Mouse (Mus musculus): Measurements from ENCODE around the gene Csmd2. TPM values are rescaled to one million over a fixed set of nuclear protein-coding genes. Genes with fewer than 3 reads are reported as not detected.

The Csmd2 gene
- polyA plus RNA-seq, 1 experiment from 2014 or later: 0.05 TPM

DNA sequence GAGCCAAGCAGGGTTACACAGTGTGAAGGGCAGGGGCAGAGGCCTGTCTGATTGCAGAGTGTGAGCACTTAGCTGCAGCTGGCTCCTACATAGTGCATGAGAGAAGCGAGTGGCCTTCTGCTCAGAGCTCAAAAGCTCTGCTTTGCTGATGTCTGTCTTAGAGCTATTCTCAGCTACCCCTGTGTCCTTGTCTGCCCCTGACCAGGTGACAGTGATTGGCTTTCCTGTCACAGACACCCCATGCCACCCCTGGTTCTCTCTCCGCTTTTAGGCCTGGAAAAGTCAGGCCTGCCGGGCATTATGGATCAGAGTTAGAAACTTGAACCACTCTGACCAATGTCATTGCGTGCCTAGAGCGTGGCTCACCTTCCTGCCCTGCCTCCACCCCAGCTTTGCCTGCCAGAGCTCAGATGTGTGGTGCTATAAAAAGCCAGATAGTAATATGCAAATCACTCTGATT, 99.5 kb downstream of the Csmd2 start:
- 58% methylated on average over 5 of the region's 5 CpGs for WGBS
- H3K27ac ChIP-seq (ENCODE audit: low read length): peak overlapping the region; percentile 49; the same call in 1 of the 2 replicates

DNA sequence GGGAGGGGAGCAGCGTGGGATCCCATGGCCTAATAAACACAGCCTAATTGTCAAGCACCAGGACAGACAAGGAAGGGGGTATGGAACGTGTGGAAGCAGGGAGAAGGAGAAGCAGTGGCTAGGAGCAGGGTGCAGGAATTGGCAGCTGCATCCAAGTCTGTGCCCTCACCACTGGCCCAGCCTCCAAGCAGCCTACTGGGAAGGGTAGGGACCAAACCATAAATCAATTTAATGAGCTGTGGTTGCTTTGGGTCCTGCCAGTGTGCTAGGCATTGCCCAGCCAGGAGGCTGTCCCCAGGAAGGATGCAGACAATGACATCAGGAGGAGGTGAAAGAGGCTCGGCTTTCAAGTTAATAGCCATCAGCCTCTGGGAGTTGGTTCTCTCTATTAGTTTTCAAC, 100.0 kb downstream of the Csmd2 start:
- WGBS: 57% methylated on average over 3 of the region's 3 CpGs
- no peak overlapping the region for H3K27ac ChIP-seq (ENCODE audit: low read length)

More for the DNA sequence above, 99.5 kb downstream of the Csmd2 start:
- Histone ChIP-seq H3K4me2 (ENCODE audit: low read depth, low read length) (no peak overlapping the region), H3K27me3 (ENCODE audit: control insufficient read depth, insufficient read depth, low read length) (no peaks in the 10 kb centered on the region), H3K36me3 (ENCODE audit: control insufficient read depth, insufficient read depth) (no peaks in the 10 kb centered on the region), H3K9me3 (replicated peaks; ENCODE audit: control insufficient read depth, low read length) (no peaks in the 10 kb centered on the region), H3K4me3 (ENCODE audit: low read length) (no peak overlapping the region), H3K9ac (ENCODE audit: low read length) (no peak overlapping the region), H3K4me1 (ENCODE audit: control insufficient read depth, insufficient read depth, low read length) (no peaks in the 10 kb centered on the region; the same call in 1 of the 2 replicates)
- ATAC-seq (replicated peaks; ENCODE audit: extremely low read depth, insufficient read depth, low FRiP score): peak; percentile 75

DNA sequence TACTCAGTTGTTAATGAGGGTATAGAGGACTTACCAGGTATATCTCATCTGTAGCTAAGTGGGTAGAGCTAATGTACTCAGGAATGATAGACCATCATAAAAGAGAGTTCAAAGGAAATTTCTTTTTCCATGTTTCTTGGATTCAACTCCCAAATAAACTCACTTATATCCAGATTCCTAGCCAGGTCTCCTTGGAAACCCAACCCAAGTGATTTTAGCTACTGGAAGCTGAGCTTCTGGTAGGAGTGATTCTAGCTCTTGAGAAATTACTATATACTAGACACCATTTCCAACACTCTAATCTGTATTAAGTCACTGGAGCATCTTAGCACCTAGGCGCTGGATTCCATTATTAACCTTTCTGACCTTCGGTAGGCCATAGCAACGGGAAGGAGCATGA, 100.6 kb downstream of the Csmd2 start:
- H3K9me3 ChIP-seq (replicated peaks; ENCODE audit: control insufficient read depth, low read length): no peaks in the 10 kb centered on the region
- H3K4me1 ChIP-seq (ENCODE audit: control insufficient read depth, insufficient read depth, low read length): no peaks in the 10 kb centered on the region; the same call in 1 of the 2 replicates
- no peak for ATAC-seq (replicated peaks; ENCODE audit: extremely low read depth, insufficient read depth, low FRiP score)
- no peak overlapping the region for H3K27ac ChIP-seq (ENCODE audit: low read length)
- 76% methylated on average over 3 of the region's 3 CpGs for WGBS
- H3K4me3 ChIP-seq (ENCODE audit: low read length): no peak overlapping the region
- no peak overlapping the region for H3K9ac ChIP-seq (ENCODE audit: low read length)
- H3K27me3 ChIP-seq (ENCODE audit: control insufficient read depth, insufficient read depth, low read length): no peaks in the 10 kb centered on the region
- no peaks in the 10 kb centered on the region for H3K36me3 ChIP-seq (ENCODE audit: control insufficient read depth, insufficient read depth)
- no peak overlapping the region for H3K4me2 ChIP-seq (ENCODE audit: low read depth, low read length)

More for the DNA sequence above, 100.0 kb downstream of the Csmd2 start:
- ATAC-seq (replicated peaks; ENCODE audit: extremely low read depth, insufficient read depth, low FRiP score): no peak
- Histone ChIP-seq H3K4me1 (ENCODE audit: control insufficient read depth, insufficient read depth, low read length) (no peaks in the 10 kb centered on the region; the same call in 1 of the 2 replicates), H3K4me3 (ENCODE audit: low read length) (no peak overlapping the region), H3K36me3 (ENCODE audit: control insufficient read depth, insufficient read depth) (no peaks in the 10 kb centered on the region), H3K9ac (ENCODE audit: low read length) (no peak overlapping the region), H3K4me2 (ENCODE audit: low read depth, low read length) (no peak overlapping the region), H3K9me3 (replicated peaks; ENCODE audit: control insufficient read depth, low read length) (no peaks in the 10 kb centered on the region), H3K27me3 (ENCODE audit: control insufficient read depth, insufficient read depth, low read length) (no peaks in the 10 kb centered on the region)

DNA sequence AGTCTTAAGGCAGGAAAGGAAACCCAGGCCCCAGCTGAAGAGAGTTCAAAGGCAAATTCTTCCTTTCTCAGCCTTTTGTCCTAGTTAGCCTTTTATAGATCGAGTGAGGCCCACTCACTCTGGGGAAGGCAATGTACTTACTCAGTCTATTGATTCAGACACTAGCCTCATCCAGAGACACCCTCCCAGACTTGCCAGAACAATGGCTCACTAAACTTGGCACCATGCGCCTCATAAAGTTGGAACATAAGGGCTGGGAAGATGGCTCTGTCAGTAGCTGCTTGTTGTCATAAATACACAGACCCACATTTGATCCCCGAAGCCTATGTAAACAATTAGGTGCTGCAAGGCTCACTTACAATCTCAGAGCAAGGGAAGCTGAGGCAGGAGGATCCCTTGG, 104.3 kb downstream of the Csmd2 start:
- no peak overlapping the region for H3K27ac ChIP-seq (ENCODE audit: low read length)
- ATAC-seq (replicated peaks; ENCODE audit: extremely low read depth, insufficient read depth, low FRiP score): no peak
- WGBS: 80% methylated on average over 3 of the region's 3 CpGs
- H3K4me1 ChIP-seq (ENCODE audit: control insufficient read depth, insufficient read depth, low read length): no peaks in the 10 kb centered on the region
- H3K4me3 ChIP-seq (ENCODE audit: low read length): no peak overlapping the region
- H3K27me3 ChIP-seq (ENCODE audit: control insufficient read depth, insufficient read depth, low read length): no peaks in the 10 kb centered on the region
- no peak overlapping the region for H3K4me2 ChIP-seq (ENCODE audit: low read depth, low read length)
- H3K36me3 ChIP-seq (ENCODE audit: control insufficient read depth, insufficient read depth): no peaks in the 10 kb centered on the region
- no peaks in the 10 kb centered on the region for H3K9me3 ChIP-seq (replicated peaks; ENCODE audit: control insufficient read depth, low read length)
- H3K9ac ChIP-seq (ENCODE audit: low read length): no peak overlapping the region

DNA sequence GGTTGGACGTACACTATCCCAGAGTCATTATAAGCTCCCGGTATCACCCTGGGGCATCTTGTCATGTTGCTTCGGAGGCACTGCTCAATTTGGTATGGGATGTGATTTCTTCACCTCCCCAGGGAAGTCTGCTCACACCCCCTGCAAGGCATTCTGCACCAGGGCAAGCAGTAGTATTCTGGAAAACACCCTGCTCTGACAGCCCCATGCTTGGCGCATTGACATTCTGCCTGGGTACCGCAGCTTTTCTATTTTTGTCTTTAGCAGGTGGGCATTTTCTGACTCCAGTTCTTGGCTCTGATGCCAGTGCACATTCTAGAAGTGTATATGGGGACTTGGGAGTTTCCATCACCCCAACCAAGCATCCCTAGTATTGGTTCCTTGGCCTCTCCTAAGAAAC, 111.9 kb downstream of the Csmd2 start:
- Histone ChIP-seq H3K4me1 (ENCODE audit: control insufficient read depth, insufficient read depth, low read length) (no peaks in the 10 kb centered on the region), H3K4me3 (ENCODE audit: low read length) (no peak overlapping the region), H3K9ac (ENCODE audit: low read length) (no peak overlapping the region), H3K36me3 (ENCODE audit: control insufficient read depth, insufficient read depth) (no peaks in the 10 kb centered on the region), H3K27me3 (ENCODE audit: control insufficient read depth, insufficient read depth, low read length) (no peaks in the 10 kb centered on the region), H3K4me2 (ENCODE audit: low read depth, low read length) (no peak overlapping the region), H3K9me3 (replicated peaks; ENCODE audit: control insufficient read depth, low read length) (no peaks in the 10 kb centered on the region), H3K27ac (ENCODE audit: low read length) (no peak overlapping the region)
- 73% methylated on average over 5 of the region's 5 CpGs for whole genome bisulfite sequencing
- no peak for ATAC-seq (replicated peaks; ENCODE audit: extremely low read depth, insufficient read depth, low FRiP score)

DNA sequence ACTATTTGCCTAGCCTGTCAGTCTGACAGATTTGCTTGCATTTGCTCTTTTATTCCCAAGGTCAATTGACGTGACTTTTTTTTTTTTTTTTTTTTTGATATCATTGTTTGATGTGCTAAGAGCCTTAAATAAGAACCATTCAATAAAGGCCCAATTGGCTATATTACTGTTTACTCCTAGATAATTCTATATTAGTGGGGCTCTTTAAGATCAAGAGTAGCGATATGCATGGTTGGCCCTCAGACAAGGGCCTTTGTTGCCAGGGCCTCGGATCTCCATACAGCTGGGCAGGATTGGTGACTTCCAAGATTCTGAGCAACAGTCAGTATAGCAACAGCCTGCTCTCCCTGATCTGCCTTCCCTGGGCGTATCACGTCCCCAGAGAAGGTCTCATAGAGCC, 112.9 kb downstream of the Csmd2 start:
- Histone ChIP-seq H3K36me3 (ENCODE audit: control insufficient read depth, insufficient read depth) (no peaks in the 10 kb centered on the region), H3K27ac (ENCODE audit: low read length) (no peak overlapping the region), H3K27me3 (ENCODE audit: control insufficient read depth, insufficient read depth, low read length) (no peaks in the 10 kb centered on the region), H3K4me3 (ENCODE audit: low read length) (no peak overlapping the region), H3K4me2 (ENCODE audit: low read depth, low read length) (no peak overlapping the region), H3K9me3 (replicated peaks; ENCODE audit: control insufficient read depth, low read length) (no peaks in the 10 kb centered on the region), H3K4me1 (ENCODE audit: control insufficient read depth, insufficient read depth, low read length) (no peaks in the 10 kb centered on the region), H3K9ac (ENCODE audit: low read length) (no peak overlapping the region)
- 83% methylated on average over 5 of the region's 5 CpGs for WGBS
- ATAC-seq (replicated peaks; ENCODE audit: extremely low read depth, insufficient read depth, low FRiP score): no peak

DNA sequence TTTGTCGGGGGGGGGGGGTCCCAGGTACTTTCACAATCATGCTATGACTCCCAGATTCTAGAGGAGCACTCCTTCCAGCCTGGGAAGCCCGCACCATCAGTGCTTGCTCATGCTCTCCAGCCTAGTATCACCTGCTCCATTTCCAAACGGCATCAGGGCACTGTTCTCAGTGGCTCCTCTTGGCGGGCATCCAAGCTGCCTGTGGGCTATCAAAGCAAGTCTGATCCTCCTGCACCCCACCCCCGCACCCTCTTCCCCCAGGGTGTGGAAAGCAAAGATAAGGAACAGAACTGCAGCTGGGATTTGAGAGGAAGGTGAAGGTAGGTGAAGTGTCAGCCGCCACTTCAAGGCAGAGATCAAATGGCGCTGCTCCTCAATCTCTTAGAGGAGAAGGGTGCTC, 128.7 kb downstream of the Csmd2 start:
- ATAC-seq (replicated peaks; ENCODE audit: extremely low read depth, insufficient read depth, low FRiP score): no peak
- Histone ChIP-seq H3K4me1 (ENCODE audit: control insufficient read depth, insufficient read depth, low read length) (no peaks in the 10 kb centered on the region), H3K27me3 (ENCODE audit: control insufficient read depth, insufficient read depth, low read length) (no peaks in the 10 kb centered on the region), H3K4me3 (ENCODE audit: low read length) (no peak overlapping the region), H3K9ac (ENCODE audit: low read length) (no peak overlapping the region), H3K4me2 (ENCODE audit: low read depth, low read length) (no peak overlapping the region), H3K36me3 (ENCODE audit: control insufficient read depth, insufficient read depth) (no peaks in the 10 kb centered on the region), H3K9me3 (replicated peaks; ENCODE audit: control insufficient read depth, low read length) (no peaks in the 10 kb centered on the region), H3K27ac (ENCODE audit: low read length) (no peak overlapping the region)
- 17% methylated on average over 7 of the region's 7 CpGs for WGBS

DNA sequence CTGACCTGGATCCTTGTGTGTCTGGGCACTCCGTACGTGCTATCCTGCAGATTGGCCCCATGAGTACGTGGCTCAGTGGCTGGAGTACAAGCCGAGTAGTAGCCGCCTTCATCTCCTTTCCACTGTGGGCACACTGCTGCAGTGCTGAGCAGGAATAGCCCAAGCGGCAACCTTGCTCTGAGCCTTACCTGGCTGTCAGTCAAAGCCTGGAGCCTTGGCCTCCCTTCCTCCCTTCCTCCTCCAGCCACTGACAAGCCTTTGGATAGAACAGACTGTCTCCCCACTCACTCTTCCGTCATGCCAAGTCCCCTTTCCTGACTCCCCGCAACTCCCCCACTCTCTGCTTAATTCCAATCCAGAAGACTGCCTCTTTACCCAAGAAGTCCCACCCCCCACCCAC, 135.6 kb downstream of the Csmd2 start:
- WGBS: 41% methylated on average over 8 of the region's 8 CpGs
- no peak for ATAC-seq (replicated peaks; ENCODE audit: extremely low read depth, insufficient read depth, low FRiP score)

DNA sequence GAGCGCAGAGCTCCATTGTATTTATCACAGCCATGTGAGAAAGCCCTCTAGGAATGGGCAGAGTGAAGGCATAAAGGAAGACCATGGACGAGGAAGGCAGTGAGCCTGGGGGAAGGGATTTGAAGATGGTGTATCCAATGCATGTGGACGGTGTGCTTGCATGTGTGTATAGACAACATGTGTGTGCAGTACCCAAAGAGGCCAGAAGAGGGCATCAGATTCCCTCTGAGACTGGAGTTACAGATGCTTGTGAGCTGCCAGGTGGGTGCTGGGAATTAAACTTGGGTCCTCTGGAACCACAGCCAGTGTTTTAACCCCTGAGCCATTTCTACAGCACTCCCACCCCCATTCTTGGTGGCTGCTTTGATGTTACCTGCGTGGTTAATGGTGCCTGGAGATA, 137.1 kb downstream of the Csmd2 start:
- no peak for ATAC-seq (replicated peaks; ENCODE audit: extremely low read depth, insufficient read depth, low FRiP score)
- H3K4me1 ChIP-seq (ENCODE audit: control insufficient read depth, insufficient read depth, low read length): no peaks in the 10 kb centered on the region
- 85% methylated on average over 4 of the region's 4 CpGs for WGBS

More for the DNA sequence above, 135.6 kb downstream of the Csmd2 start:
- H3K9me3 ChIP-seq (replicated peaks; ENCODE audit: control insufficient read depth, low read length): peaks cover 5% of the 10 kb centered on the region; the same call in 1 of the 2 replicates
- no peaks in the 10 kb centered on the region for H3K4me1 ChIP-seq (ENCODE audit: control insufficient read depth, insufficient read depth, low read length)
- H3K4me3 ChIP-seq (ENCODE audit: low read length): no peak overlapping the region
- H3K9ac ChIP-seq (ENCODE audit: low read length): no peak overlapping the region
- H3K27ac ChIP-seq (ENCODE audit: low read length): no peak overlapping the region
- H3K27me3 ChIP-seq (ENCODE audit: control insufficient read depth, insufficient read depth, low read length): no peaks in the 10 kb centered on the region
- H3K36me3 ChIP-seq (ENCODE audit: control insufficient read depth, insufficient read depth): no peaks in the 10 kb centered on the region
- no peak overlapping the region for H3K4me2 ChIP-seq (ENCODE audit: low read depth, low read length)

More for the DNA sequence above, 137.1 kb downstream of the Csmd2 start:
- H3K9ac ChIP-seq (ENCODE audit: low read length): no peak overlapping the region
- no peaks in the 10 kb centered on the region for H3K27me3 ChIP-seq (ENCODE audit: control insufficient read depth, insufficient read depth, low read length)
- H3K9me3 ChIP-seq (replicated peaks; ENCODE audit: control insufficient read depth, low read length): peaks cover 5% of the 10 kb centered on the region; the same call in 1 of the 2 replicates
- H3K36me3 ChIP-seq (ENCODE audit: control insufficient read depth, insufficient read depth): no peaks in the 10 kb centered on the region
- no peak overlapping the region for H3K4me2 ChIP-seq (ENCODE audit: low read depth, low read length)
- H3K27ac ChIP-seq (ENCODE audit: low read length): no peak overlapping the region
- no peak overlapping the region for H3K4me3 ChIP-seq (ENCODE audit: low read length)

All from heart, embryonic 16.5 days (tissue).